Mouse (Mus musculus) brain, embryonic 14.5 days (tissue): Measurements from ENCODE around the gene Tas2r135.

Experiments used
- CTCF ChIP-seq: fragments of 200-500 bp; IDR thresholded peaks from 2 replicates; pipeline ENCODE4 v1.5.1; 2012; ENCODE audit warnings: inconsistent platforms, mild to moderate bottlenecking, moderate library complexity, borderline replicate concordance; ENCODE audit not compliant: insufficient read depth, insufficient read length; ENCODE audit errors: extremely low read depth
- POLR2A ChIP-seq: fragments of 200-500 bp; IDR thresholded peaks from 2 replicates; pipeline ENCODE4 v1.6.1; 2012; ENCODE audit warnings: mild to moderate bottlenecking, inconsistent platforms, borderline replicate concordance; ENCODE audit not compliant: poor library complexity, insufficient read depth, insufficient read length, severe bottlenecking; ENCODE audit errors: extremely low read depth

GRCm38 (mm10) chr6:42362074-42362473, 43.2 kb upstream of the Tas2r135 start:
- TF ChIP-seq CTCF (no peak), POLR2A (no peak)
